Mouse (Mus musculus) midbrain, embryonic 11.5 days (tissue): ENCODE data around the gene Trmt2a. TPM values are rescaled to one million over a fixed set of nuclear protein-coding genes. Genes with fewer than 3 reads are reported as not detected.

ENCODE experiments used
- ATAC-seq: fragments of 200-750 bp; cut with Nextera tagmentation; 2 replicates; pipeline ENCODE4 v1.8.0; 2017; ENCODE audit warnings: moderate TSS enrichment, moderate library complexity; ENCODE audit not compliant: low FRiP score
- DNase-seq: peaks from one replicate; pipeline ENCODE4 v3.0.0; 2015; ENCODE audit warnings: low spot score; ENCODE audit errors: missing footprints
- H3K27ac ChIP-seq: fragments of 300-500 bp; sonication (generic); 2 replicates; pipeline ENCODE4 v1.5.1; 2014; ENCODE audit warnings: low read depth, low read length
- H3K27me3 ChIP-seq: fragments of 300-500 bp; sonication (generic); 2 replicates; pipeline ENCODE4 v1.6.1; 2014; ENCODE audit warnings: mild to moderate bottlenecking, low read length, moderate library complexity, mixed read lengths; ENCODE audit not compliant: control insufficient read depth, insufficient read depth
- H3K36me3 ChIP-seq: fragments of 300-500 bp; sonication (generic); 2 replicates; pipeline ENCODE4 v1.6.1; 2014; ENCODE audit warnings: mild to moderate bottlenecking, low read length, moderate library complexity, mixed read lengths; ENCODE audit not compliant: control insufficient read depth, insufficient read depth
- H3K4me1 ChIP-seq: fragments of 300-500 bp; sonication (generic); 2 replicates; pipeline ENCODE4 v1.6.1; 2014; ENCODE audit warnings: low read length; ENCODE audit not compliant: control insufficient read depth, insufficient read depth
- H3K4me2 ChIP-seq: fragments of 300-500 bp; sonication (generic); 2 replicates; pipeline ENCODE4 v1.6.1; 2014; ENCODE audit warnings: mild to moderate bottlenecking, moderate library complexity
- H3K4me3 ChIP-seq: fragments of 300-500 bp; sonication (generic); 2 replicates; pipeline ENCODE4 v1.5.1; 2014; ENCODE audit warnings: low read depth, low read length
- H3K9ac ChIP-seq: fragments of 300-500 bp; sonication (generic); 2 replicates; pipeline ENCODE4 v1.6.1; 2014; ENCODE audit warnings: low read length
- H3K9me3 ChIP-seq: fragments of 300-500 bp; sonication (generic); 2 replicates; pipeline ENCODE4 v1.6.1; 2016; ENCODE audit warnings: low read length; ENCODE audit not compliant: control insufficient read depth
- WGBS: fragments of 180-500 bp; shearing (Covaris S2); extraction: QIAGEN DNeasy Blood & Tissue Kit; methylation state at CpG from one replicate; pipeline ENCODE4 v1.1.7; 2014; 5-methylcytosine and 5-hydroxymethylcytosine counted together
- polyA plus RNA-seq: library from polyadenylated mRNA; unstranded; fragments of >200 nt; fragmentation: Nextera tagmentation; extraction: Ambion mirVana; gene quantifications from 2 replicates; pipeline ENCODE4 v1.2.1, GENCODE M21; 2014

The Trmt2a gene
- polyA plus RNA-seq, 1 experiment from 2014 or later, result 104 TPM

- Histone ChIP-seq H3K27me3 (no peaks in the 10 kb centered on the region), H3K9me3 (no peaks in the 10 kb centered on the region), H3K4me1 (peaks cover 18% of the 10 kb centered on the region), H3K9ac (no peak overlapping the region), H3K27ac (no peak overlapping the region), H3K4me2 (no peak overlapping the region), H3K4me3 (no peak overlapping the region), H3K36me3 (peaks cover 39% of the 10 kb centered on the region)
- no peak for DNase-seq
- 86% methylated on average over 6 of the region's 6 CpGs for WGBS
- no peak for ATAC-seq
These were observed 4.3 kb downstream of the Trmt2a start for GRCm38 (mm10) chr16:18252736-18253135.

GRCm38 (mm10) chr16:18253866-18254265 is 5.4 kb downstream of the Trmt2a start:
- Histone ChIP-seq H3K9me3 (no peaks in the 10 kb centered on the region), H3K9ac (no peak overlapping the region), H3K27ac (no peak overlapping the region), H3K4me1 (peaks cover 18% of the 10 kb centered on the region), H3K36me3 (peaks cover 47% of the 10 kb centered on the region), H3K27me3 (no peaks in the 10 kb centered on the region), H3K4me2 (no peak overlapping the region), H3K4me3 (no peak overlapping the region)
- WGBS, result 97% methylated on average over 1 of the region's 1 CpGs
- no peak for DNase-seq
- no peak for ATAC-seq

GRCm38 (mm10) chr16:18258221-18258620 is 9.7 kb downstream of the Trmt2a start, which contains the start of gene Gm49776:
Gene Gm49776, minus strand, starts transcription at chr16:18258321.
- ATAC-seq (no peak), DNase-seq (no peak)
- Histone ChIP-seq H3K9me3 (no peaks in the 10 kb centered on the region), H3K36me3 (peaks cover 56% of the 10 kb centered on the region), H3K9ac (no peak within 1 kb of the TSS), H3K27me3 (no peaks in the 10 kb centered on the region), H3K4me2 (no peak within 1 kb of the TSS), H3K4me3 (no peak within 1 kb of the TSS), H3K4me1 (no peaks in the 10 kb centered on the region), H3K27ac (no peak within 1 kb of the TSS)
- 86% methylated on average over 2 of the region's 2 CpGs for WGBS

- Histone ChIP-seq H3K27me3 (no peaks in the 10 kb centered on the region), H3K9ac (no peak overlapping the region), H3K4me1 (no peaks in the 10 kb centered on the region), H3K4me2 (no peak overlapping the region), H3K27ac (no peak overlapping the region), H3K9me3 (no peaks in the 10 kb centered on the region), H3K36me3 (peaks cover 41% of the 10 kb centered on the region), H3K4me3 (no peak overlapping the region)
- DNase-seq (no peak), ATAC-seq (no peak)
- 86% methylated on average over 2 of the region's 2 CpGs for WGBS
These were observed 16.5 kb downstream of the Trmt2a start for GRCm38 (mm10) chr16:18265024-18265423.

GRCm38 (mm10) chr16:18268182-18268581 is 19.7 kb downstream of the Trmt2a start:
- 93% methylated on average over 5 of the region's 5 CpGs for WGBS
- Histone ChIP-seq H3K4me2 (no peak overlapping the region), H3K9ac (no peak overlapping the region), H3K27me3 (no peaks in the 10 kb centered on the region), H3K9me3 (no peaks in the 10 kb centered on the region), H3K4me3 (no peak overlapping the region), H3K27ac (no peak overlapping the region), H3K4me1 (no peaks in the 10 kb centered on the region), H3K36me3 (peaks cover 41% of the 10 kb centered on the region)
- ATAC-seq, result no peak
- no peak for DNase-seq

GRCm38 (mm10) chr16:18275166-18275565 is 26.7 kb downstream of the Trmt2a start:
- H3K4me2 ChIP-seq, result no peak overlapping the region
- no peak overlapping the region for H3K9ac ChIP-seq
- H3K4me3 ChIP-seq, result no peak overlapping the region
- no peak overlapping the region for H3K27ac ChIP-seq
- no peaks in the 10 kb centered on the region for H3K4me1 ChIP-seq
- no peak for ATAC-seq
- H3K27me3 ChIP-seq, result no peaks in the 10 kb centered on the region
- no peaks in the 10 kb centered on the region for H3K9me3 ChIP-seq
- DNase-seq, result no peak
- 77% methylated on average over 2 of the region's 2 CpGs for WGBS
- H3K36me3 ChIP-seq, result peaks cover 58% of the 10 kb centered on the region

- H3K9me3 ChIP-seq, result no peaks in the 10 kb centered on the region
- DNase-seq (no peak), ATAC-seq (no peak)
- H3K27me3 ChIP-seq, result no peaks in the 10 kb centered on the region
- H3K36me3 ChIP-seq, result peaks cover 20% of the 10 kb centered on the region
- under 1% methylated on average over 4 of the region's 4 CpGs for WGBS
- peak overlapping the region; percentile 96 for H3K4me3 ChIP-seq
- H3K9ac ChIP-seq, result peak overlapping the region; percentile 95
- peak overlapping the region; percentile 76; the same call in 1 of the 2 replicates for H3K27ac ChIP-seq
- H3K4me1 ChIP-seq, result peaks cover 18% of the 10 kb centered on the region
- H3K4me2 ChIP-seq, result peak overlapping the region; percentile 70
These were observed 39.7 kb downstream of the Trmt2a start for GRCm38 (mm10) chr16:18288166-18288565.

GRCm38 (mm10) chr16:18288581-18289061 is 40.1 kb downstream of the Trmt2a start:
- H3K27me3 ChIP-seq, result no peaks in the 10 kb centered on the region
- peak overlapping the region; percentile 96 for H3K4me3 ChIP-seq
- peak overlapping the region; percentile 76 for H3K27ac ChIP-seq
- DNase-seq (peak; percentile 94), ATAC-seq (peak; percentile 86)
- H3K4me1 ChIP-seq, result peaks cover 18% of the 10 kb centered on the region
- under 1% methylated on average over 30 of the region's 31 CpGs for WGBS
- H3K9ac ChIP-seq, result peak overlapping the region; percentile 95
- H3K36me3 ChIP-seq, result peaks cover 15% of the 10 kb centered on the region
- H3K9me3 ChIP-seq, result no peaks in the 10 kb centered on the region
- peak overlapping the region; percentile 70 for H3K4me2 ChIP-seq

- peak within 1 kb of the TSS; percentile 95 for H3K9ac ChIP-seq
- peak within 1 kb of the TSS; percentile 70 for H3K4me2 ChIP-seq
These were observed 40.6 kb downstream of the Trmt2a start, which contains the start of gene Dgcr8 for GRCm38 (mm10) chr16:18289067-18289588. Gene Dgcr8, minus strand, starts transcription at chr16:18289246.

More at GRCm38 (mm10) chr16:18289067-18289588, 40.6 kb downstream of the Trmt2a start, which contains the start of gene Dgcr8:
- Histone ChIP-seq H3K27me3 (no peaks in the 10 kb centered on the region), H3K4me3 (peak within 1 kb of the TSS; percentile 96), H3K36me3 (peaks cover 10% of the 10 kb centered on the region), H3K4me1 (peaks cover 18% of the 10 kb centered on the region), H3K9me3 (no peaks in the 10 kb centered on the region), H3K27ac (peak within 1 kb of the TSS; percentile 76)
- DNase-seq (peak; percentile 99), ATAC-seq (peak; percentile 100)
- under 1% methylated on average over 66 of the region's 71 CpGs for WGBS
